Mouse (Mus musculus): ENCODE data around the gene Rpl3. TPM values are rescaled to one million over a fixed set of nuclear protein-coding genes. Genes with fewer than 3 reads are reported as not detected.

Rpl3 gene
- polyA plus RNA-seq, 1 experiment from 2014 or later = 822 TPM

DNA sequence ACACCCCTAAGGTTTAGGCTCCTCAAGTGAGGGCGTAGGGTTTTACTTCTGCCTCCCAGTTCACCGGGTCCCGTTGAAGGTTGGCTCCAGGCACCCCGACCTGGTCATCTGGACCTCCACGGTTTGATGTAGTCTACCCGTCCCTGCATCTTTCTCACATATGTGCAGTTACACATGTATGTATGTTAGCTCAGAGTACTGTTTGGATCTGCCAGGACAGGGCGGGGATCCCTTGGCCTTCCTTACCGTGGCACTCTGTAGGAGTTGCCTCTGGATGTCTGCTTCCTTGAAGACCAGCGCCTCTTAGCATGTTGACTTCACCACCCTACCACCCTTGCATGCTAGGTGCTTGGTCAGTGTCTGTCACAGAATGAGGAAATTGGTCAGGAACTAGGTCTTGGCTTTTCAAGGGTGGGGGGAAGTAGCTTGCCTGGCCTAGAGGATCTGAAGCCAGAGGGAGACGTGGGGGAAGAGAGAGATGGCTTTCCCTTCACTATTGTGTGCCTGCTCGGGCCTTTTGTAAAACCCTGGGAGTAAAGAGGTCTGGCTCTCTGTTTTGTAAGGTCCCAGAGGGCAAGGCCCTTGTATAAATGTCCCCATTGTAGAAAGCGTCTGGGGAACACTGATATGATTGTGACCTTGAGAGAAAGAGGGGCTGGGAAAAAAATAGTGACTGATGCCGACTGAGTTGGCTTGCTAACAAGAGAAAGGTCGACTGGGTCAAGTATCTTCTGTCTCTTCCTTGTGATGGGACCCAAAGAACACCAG lies 42.2 kb upstream of the Rpl3 start:
- 8% methylated on average over 14 of the region's 14 CpGs for WGBS
- H3K4me1 ChIP-seq (ENCODE audit: control insufficient read depth in 2 of 2, insufficient read depth in 2 of 2, low read length in 2 of 2) = peaks cover 13 to 43% of the 10 kb centered on the region in 2 experiments
- peak overlapping the region; percentile 74 to 85 for H3K4me3 ChIP-seq (ENCODE audit: control insufficient read depth in 1 of 2, insufficient read depth in 1 of 2, low read depth in 1 of 2, low read length in 2 of 2)
- H3K9me3 ChIP-seq (ENCODE audit: control insufficient read depth, low read length) = no peaks in the 10 kb centered on the region
- ATAC-seq (ENCODE audit: insufficient number of reproducible peaks, insufficient read depth, low FRiP score, low read depth) = no peak
- H3K9ac ChIP-seq (ENCODE audit: low read length) = peak overlapping the region; percentile 95
- peaks cover 5% of the 10 kb centered on the region; the same call in 1 of the 2 replicates for H3K36me3 ChIP-seq (ENCODE audit: control insufficient read depth, insufficient read depth, low read length)
- peak overlapping the region; percentile 98 to 100 for H3K27ac ChIP-seq (replicated peaks in 1 of 2; ENCODE audit: control insufficient read depth in 1 of 2, insufficient read depth in 1 of 2, low read depth in 2 of 2, low read length in 2 of 2)
- H3K4me2 ChIP-seq (ENCODE audit: low read length) = peak overlapping the region; percentile 98
- H3K27me3 ChIP-seq (ENCODE audit: control insufficient read depth, insufficient read depth, low read length) = no peaks in the 10 kb centered on the region

DNA sequence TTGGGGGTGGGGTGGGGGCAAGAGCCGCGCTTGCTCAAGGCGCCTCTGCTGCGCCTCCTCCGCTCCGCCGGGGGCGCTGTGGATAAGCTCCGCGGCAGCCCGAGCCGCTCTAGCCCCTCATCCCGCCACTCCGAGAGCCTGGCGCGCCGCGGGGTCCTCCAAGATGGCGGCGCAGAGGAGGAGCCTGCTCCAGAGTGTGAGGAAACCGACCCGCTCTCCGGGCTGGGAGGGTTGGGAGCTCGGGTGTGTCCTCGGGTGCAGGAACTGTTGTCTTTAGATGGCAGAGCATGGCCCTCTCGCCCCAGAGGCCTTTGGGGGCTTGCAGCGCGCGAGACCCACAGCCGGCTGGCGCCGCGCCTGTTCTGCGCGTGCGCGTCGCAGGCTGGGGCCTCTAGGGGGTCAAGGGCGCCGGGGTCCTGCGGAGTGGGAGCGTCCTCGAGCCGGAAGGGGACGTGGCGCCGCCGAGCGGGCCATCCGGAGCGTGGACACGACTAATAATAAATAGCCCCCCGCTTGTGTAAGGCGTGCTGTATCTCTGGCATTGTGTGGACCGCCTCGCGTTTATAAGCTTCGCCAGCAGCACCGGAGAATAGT lies 41.4 kb upstream of the Rpl3 start, which contains the start of gene Tab1:
Gene Tab1, plus strand, starts transcription at position 135 of the 594 bp plus-strand sequence.
- Histone ChIP-seq H3K4me3 (ENCODE audit: control insufficient read depth in 1 of 2, insufficient read depth in 1 of 2, low read depth in 1 of 2, low read length in 2 of 2) (peak within 1 kb of the TSS; percentile 74 to 85), H3K4me2 (ENCODE audit: low read length) (peak within 1 kb of the TSS; percentile 98), H3K27ac (replicated peaks in 1 of 2; ENCODE audit: control insufficient read depth in 1 of 2, insufficient read depth in 1 of 2, low read depth in 2 of 2, low read length in 2 of 2) (peak within 1 kb of the TSS; percentile 98 to 100), H3K9me3 (ENCODE audit: control insufficient read depth, low read length) (no peaks in the 10 kb centered on the region), H3K9ac (ENCODE audit: low read length) (peak within 1 kb of the TSS; percentile 95), H3K27me3 (ENCODE audit: control insufficient read depth, insufficient read depth, low read length) (no peaks in the 10 kb centered on the region), H3K36me3 (ENCODE audit: control insufficient read depth, insufficient read depth, low read length) (peaks cover 5% of the 10 kb centered on the region; the same call in 1 of the 2 replicates), H3K4me1 (ENCODE audit: control insufficient read depth in 2 of 2, insufficient read depth in 2 of 2, low read length in 2 of 2) (peaks cover 12 to 36% of the 10 kb centered on the region in 2 experiments)
- peak; percentile 91 for ATAC-seq (ENCODE audit: insufficient number of reproducible peaks, insufficient read depth, low FRiP score, low read depth)
- WGBS = under 1% methylated on average over 58 of the region's 59 CpGs

DNA sequence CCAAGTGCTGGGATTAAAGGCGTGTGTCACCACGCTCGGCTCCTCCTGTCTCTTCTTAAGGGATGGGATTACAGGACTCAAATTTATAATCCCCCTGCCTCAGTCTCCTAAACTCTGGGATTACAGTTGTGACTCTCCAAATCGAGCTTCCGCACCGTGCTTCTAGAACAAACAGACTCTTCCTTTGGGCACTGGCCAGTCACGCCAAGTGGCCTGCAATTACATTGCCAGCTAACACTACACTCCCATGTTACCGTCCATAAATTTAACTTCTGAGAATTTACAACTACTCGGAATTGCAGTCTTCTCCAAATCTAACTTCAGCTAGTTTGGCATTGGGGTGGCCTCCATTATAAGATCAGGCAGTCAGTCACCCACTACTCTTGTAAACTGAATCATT lies 40.8 kb upstream of the Rpl3 start:
- Histone ChIP-seq H3K9me3 (ENCODE audit: control insufficient read depth, low read length) (no peaks in the 10 kb centered on the region), H3K27me3 (ENCODE audit: control insufficient read depth, insufficient read depth, low read length) (no peaks in the 10 kb centered on the region), H3K4me2 (ENCODE audit: low read length) (peak overlapping the region; percentile 98), H3K27ac (replicated peaks in 1 of 2; ENCODE audit: control insufficient read depth in 1 of 2, insufficient read depth in 1 of 2, low read depth in 2 of 2, low read length in 2 of 2) (peak overlapping the region in 1 of 2 experiments; percentile 100; a peak in 2 of 4 replicates), H3K36me3 (ENCODE audit: control insufficient read depth, insufficient read depth, low read length) (peaks cover 5% of the 10 kb centered on the region; the same call in 1 of the 2 replicates), H3K4me3 (ENCODE audit: control insufficient read depth in 1 of 2, insufficient read depth in 1 of 2, low read depth in 1 of 2, low read length in 2 of 2) (peak overlapping the region in 1 of 2 experiments; percentile 74; a peak in 3 of 4 replicates), H3K9ac (ENCODE audit: low read length) (peak overlapping the region; percentile 95), H3K4me1 (ENCODE audit: control insufficient read depth in 2 of 2, insufficient read depth in 2 of 2, low read length in 2 of 2) (peaks cover 12 to 29% of the 10 kb centered on the region in 2 experiments)
- ATAC-seq (ENCODE audit: insufficient number of reproducible peaks, insufficient read depth, low FRiP score, low read depth) = no peak
- WGBS = 79% methylated on average over 9 of the region's 9 CpGs

DNA sequence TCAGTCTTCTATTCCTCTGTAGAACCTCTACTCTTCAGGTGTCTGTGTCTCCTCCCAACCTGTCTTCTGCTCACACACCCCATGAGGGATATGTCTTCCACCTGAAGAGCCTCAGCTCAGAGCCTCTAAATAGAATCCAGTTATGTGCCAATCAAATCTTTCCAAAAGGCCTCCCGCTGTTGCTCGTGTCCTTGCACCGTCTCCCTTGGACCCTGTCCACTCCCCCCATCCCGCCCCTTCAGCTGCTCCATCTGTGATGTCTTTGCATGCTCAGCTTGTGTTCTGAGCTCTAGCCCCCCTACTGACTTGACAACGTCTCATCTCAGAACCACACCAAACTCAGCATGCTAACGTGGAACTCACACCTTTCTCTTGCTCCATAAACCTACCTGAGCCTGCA lies 39.8 kb upstream of the Rpl3 start:
- 0 out of 2 replicates have a peak, but pooled peaks cover under 1% of the 10 kb centered on the region for H3K36me3 ChIP-seq (ENCODE audit: control insufficient read depth, insufficient read depth, low read length)
- ATAC-seq (ENCODE audit: insufficient number of reproducible peaks, insufficient read depth, low FRiP score, low read depth) = no peak
- H3K4me3 ChIP-seq (ENCODE audit: control insufficient read depth in 1 of 2, insufficient read depth in 1 of 2, low read depth in 1 of 2, low read length in 2 of 2) = no peak overlapping the region
- H3K27me3 ChIP-seq (ENCODE audit: control insufficient read depth, insufficient read depth, low read length) = no peaks in the 10 kb centered on the region
- no peak overlapping the region for H3K4me2 ChIP-seq (ENCODE audit: low read length)
- no peaks in the 10 kb centered on the region for H3K9me3 ChIP-seq (ENCODE audit: control insufficient read depth, low read length)
- H3K4me1 ChIP-seq (ENCODE audit: control insufficient read depth in 2 of 2, insufficient read depth in 2 of 2, low read length in 2 of 2) = peaks cover 12 to 29% of the 10 kb centered on the region in 2 experiments
- H3K27ac ChIP-seq (replicated peaks in 1 of 2; ENCODE audit: control insufficient read depth in 1 of 2, insufficient read depth in 1 of 2, low read depth in 2 of 2, low read length in 2 of 2) = no peak overlapping the region
- H3K9ac ChIP-seq (ENCODE audit: low read length) = no peak overlapping the region
- WGBS = 69% methylated on average over 6 of the region's 6 CpGs

DNA sequence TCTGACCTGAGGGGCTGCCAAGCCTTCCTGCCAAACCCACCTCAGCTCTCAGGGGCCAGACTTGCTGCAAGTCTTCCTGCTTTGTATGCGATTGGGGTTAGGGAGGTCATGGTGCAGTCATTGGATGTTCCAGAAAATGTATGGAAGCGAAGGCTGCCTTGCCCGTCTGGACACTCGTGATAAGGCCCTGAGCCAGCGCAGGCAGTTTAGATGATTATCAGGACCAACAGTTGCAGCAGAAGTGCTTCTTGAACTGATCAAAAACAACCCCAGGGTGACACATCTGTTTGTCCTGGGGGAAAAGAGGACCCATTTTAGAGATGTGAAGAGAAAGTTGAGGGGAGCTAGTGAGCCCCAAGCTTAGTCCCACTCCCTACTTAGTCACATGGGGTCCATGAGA lies 39.0 kb upstream of the Rpl3 start:
- H3K9ac ChIP-seq (ENCODE audit: low read length) = no peak overlapping the region
- no peaks in the 10 kb centered on the region for H3K27me3 ChIP-seq (ENCODE audit: control insufficient read depth, insufficient read depth, low read length)
- no peak overlapping the region for H3K4me3 ChIP-seq (ENCODE audit: control insufficient read depth in 1 of 2, insufficient read depth in 1 of 2, low read depth in 1 of 2, low read length in 2 of 2)
- no peak overlapping the region for H3K27ac ChIP-seq (replicated peaks in 1 of 2; ENCODE audit: control insufficient read depth in 1 of 2, insufficient read depth in 1 of 2, low read depth in 2 of 2, low read length in 2 of 2)
- peaks cover 12 to 23% of the 10 kb centered on the region in 2 experiments for H3K4me1 ChIP-seq (ENCODE audit: control insufficient read depth in 2 of 2, insufficient read depth in 2 of 2, low read length in 2 of 2)
- WGBS = 45% methylated on average over 5 of the region's 5 CpGs
- ATAC-seq (ENCODE audit: insufficient number of reproducible peaks, insufficient read depth, low FRiP score, low read depth) = no peak
- no peak overlapping the region for H3K4me2 ChIP-seq (ENCODE audit: low read length)
- no peaks in the 10 kb centered on the region for H3K9me3 ChIP-seq (ENCODE audit: control insufficient read depth, low read length)
- H3K36me3 ChIP-seq (ENCODE audit: control insufficient read depth, insufficient read depth, low read length) = no peaks in the 10 kb centered on the region

DNA sequence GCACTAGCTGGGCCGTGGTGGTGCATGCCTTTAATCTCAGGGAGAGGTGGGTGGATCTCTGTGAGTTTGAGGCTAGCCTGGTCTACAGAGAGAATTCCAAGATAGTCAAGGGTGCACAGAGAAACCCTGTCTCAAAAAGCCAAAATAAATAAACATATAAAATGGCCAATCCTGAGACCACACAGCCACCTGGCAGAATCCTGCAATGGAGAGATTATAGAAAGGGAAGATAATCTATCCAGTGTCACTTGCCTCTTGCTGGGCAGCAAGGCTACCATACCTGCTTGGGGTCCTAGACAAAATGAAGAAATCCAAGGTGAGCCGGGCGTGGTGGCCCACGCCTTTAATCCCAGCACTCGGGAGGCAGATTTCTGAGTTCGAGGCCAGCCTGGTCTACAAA lies 38.3 kb upstream of the Rpl3 start:
- peaks cover 12 to 16% of the 10 kb centered on the region in 2 experiments for H3K4me1 ChIP-seq (ENCODE audit: control insufficient read depth in 2 of 2, insufficient read depth in 2 of 2, low read length in 2 of 2)
- no peak overlapping the region for H3K4me3 ChIP-seq (ENCODE audit: control insufficient read depth in 1 of 2, insufficient read depth in 1 of 2, low read depth in 1 of 2, low read length in 2 of 2)
- H3K27me3 ChIP-seq (ENCODE audit: control insufficient read depth, insufficient read depth, low read length) = no peaks in the 10 kb centered on the region
- no peak overlapping the region for H3K4me2 ChIP-seq (ENCODE audit: low read length)
- no peak for ATAC-seq (ENCODE audit: insufficient number of reproducible peaks, insufficient read depth, low FRiP score, low read depth)
- no peaks in the 10 kb centered on the region for H3K9me3 ChIP-seq (ENCODE audit: control insufficient read depth, low read length)
- WGBS = 91% methylated on average over 6 of the region's 6 CpGs
- no peaks in the 10 kb centered on the region for H3K36me3 ChIP-seq (ENCODE audit: control insufficient read depth, insufficient read depth, low read length)
- no peak overlapping the region for H3K27ac ChIP-seq (replicated peaks in 1 of 2; ENCODE audit: control insufficient read depth in 1 of 2, insufficient read depth in 1 of 2, low read depth in 2 of 2, low read length in 2 of 2)
- H3K9ac ChIP-seq (ENCODE audit: low read length) = no peak overlapping the region

DNA sequence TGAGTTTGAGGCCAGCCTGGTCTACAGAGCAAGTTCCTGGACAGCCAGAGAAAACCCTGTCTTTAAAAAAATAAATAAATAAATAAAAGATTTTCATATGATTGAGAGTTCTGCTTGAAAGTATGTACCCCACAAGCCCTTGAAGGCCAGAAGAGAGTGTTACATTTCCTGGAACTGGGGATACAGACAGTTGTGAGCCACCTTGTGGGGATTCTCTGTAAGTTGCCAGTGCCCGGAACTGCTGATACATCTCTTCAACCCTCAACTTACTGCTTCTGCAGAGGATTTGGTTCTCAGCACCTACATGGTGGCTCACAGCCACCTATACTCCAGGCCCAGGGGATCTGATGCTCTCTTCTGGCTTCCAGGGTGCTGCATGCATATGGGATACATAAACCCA lies 35.5 kb upstream of the Rpl3 start:
- no peak overlapping the region for H3K4me2 ChIP-seq (ENCODE audit: low read length)
- H3K4me3 ChIP-seq (ENCODE audit: control insufficient read depth in 1 of 2, insufficient read depth in 1 of 2, low read depth in 1 of 2, low read length in 2 of 2) = no peak overlapping the region
- H3K27me3 ChIP-seq (ENCODE audit: control insufficient read depth, insufficient read depth, low read length) = no peaks in the 10 kb centered on the region

More for the DNA sequence above, 35.5 kb upstream of the Rpl3 start:
- no peaks in the 10 kb centered on the region for H3K36me3 ChIP-seq (ENCODE audit: control insufficient read depth, insufficient read depth, low read length)
- H3K4me1 ChIP-seq (ENCODE audit: control insufficient read depth in 2 of 2, insufficient read depth in 2 of 2, low read length in 2 of 2) = 0 out of 4 replicates have a peak, but pooled peaks cover 0 to 3% of the 10 kb centered on the region in 2 experiments
- WGBS = 50% methylated on average over 1 of the region's 1 CpGs
- no peaks in the 10 kb centered on the region for H3K9me3 ChIP-seq (ENCODE audit: control insufficient read depth, low read length)
- H3K27ac ChIP-seq (replicated peaks in 1 of 2; ENCODE audit: control insufficient read depth in 1 of 2, insufficient read depth in 1 of 2, low read depth in 2 of 2, low read length in 2 of 2) = no peak overlapping the region
- no peak for ATAC-seq (ENCODE audit: insufficient number of reproducible peaks, insufficient read depth, low FRiP score, low read depth)
- no peak overlapping the region for H3K9ac ChIP-seq (ENCODE audit: low read length)

Measured in heart, embryonic 14.5 days (tissue).